Comparison of ENCODE assay signal across 9 mouse cellular contexts in genomic region chr7:113048097-113048795, GRCm38 (mm10).
DNase-seq lines count a peak whose midpoint lies in the region; ATAC-seq and TF ChIP-seq lines count a peak whose summit lies in the region.
"Had no signal": no experiment of that assay in that cellular context is flagged by ENCODE, and none has a peak within 500 bp of the region (broad histone marks: within the 10 kb centered on the region; RNA-seq: fewer than 3 reads in every experiment).

No protein-coding gene starts in this region.

- TF ChIP-seq CTCF in lung, embryonic 14.5 days (IDR thresholded peaks at IDR 0.05; ENCODE audit: low read depth), result no peak

- no peaks in the 10 kb centered on the region for H3K4me1 ChIP-seq in heart, embryonic 11.5 days (ENCODE audit: control insufficient read depth, insufficient read depth, low read length)
- peaks cover 5% of the 10 kb centered on the region; the same call in 1 of the 2 replicates for H3K4me1 ChIP-seq in lung, embryonic 14.5 days (ENCODE audit: insufficient read depth)
- H3K4me1 ChIP-seq: liver, embryonic 13.5 days had no signal

- intact Hi-C loops in heart, postnatal 25 days (cut with DNase I), result no loop called here

- ATAC-seq in heart, embryonic 11.5 days (replicated peaks; ENCODE audit: insufficient number of reproducible peaks, low FRiP score, low TSS enrichment), result no peak
- peak; percentile 89 for ATAC-seq in lung, embryonic 14.5 days (ENCODE audit: insufficient read depth)

- H3K4me2 ChIP-seq in heart, embryonic 11.5 days, result no peak overlapping the region
- 0 out of 2 replicates have a peak overlapping the region, but pooled peaks have one; percentile 8 for H3K4me2 ChIP-seq in lung, embryonic 14.5 days
- H3K4me2 ChIP-seq: liver, embryonic 13.5 days had no signal

- WGBS in heart, embryonic 11.5 days (ENCODE audit: insufficient replicate concordance), result 74% methylated on average over 4 of the region's 4 CpGs
- 50% methylated on average over 4 of the region's 4 CpGs for WGBS in lung, embryonic 14.5 days

- 0 out of 2 replicates have a peak overlapping the region, but pooled peaks have one; percentile 22 for H3K27ac ChIP-seq in heart, embryonic 11.5 days (ENCODE audit: low read depth, low read length)
- peak overlapping the region; percentile 90 for H3K27ac ChIP-seq in lung, embryonic 14.5 days (ENCODE audit: low read depth)
- H3K27ac ChIP-seq: liver, embryonic 13.5 days had no signal

- H3K27me3 ChIP-seq in heart, embryonic 11.5 days (ENCODE audit: control insufficient read depth, insufficient read depth, low read length), result no peaks in the 10 kb centered on the region
- no peaks in the 10 kb centered on the region for H3K27me3 ChIP-seq in lung, embryonic 14.5 days (ENCODE audit: insufficient read depth, low read length)
- H3K27me3 ChIP-seq: liver, embryonic 13.5 days had no signal

- DNase-seq in heart, postnatal 25 days (ENCODE audit: low spot score), result no peak
- peak; percentile 69 for DNase-seq in adrenal gland, adult 8-10 months
- DNase-seq in forelimb bud, embryonic 11.5 days (ENCODE audit: low read depth, low spot score), result peak; percentile 35
- peak; percentile 78 for DNase-seq in lung, embryonic 14.5 days
- peak; percentile 13 for DNase-seq in ovary, postnatal 14 days (ENCODE audit: low spot score)
- DNase-seq in cerebellum, adult 11-12 months, result no peak
- DNase-seq in frontal cortex, postnatal 10 days (ENCODE audit: low spot score in 2 of 2), result no peak
- DNase-seq: liver, embryonic 13.5 days had no signal

- no peaks in the 10 kb centered on the region for H3K36me3 ChIP-seq in heart, embryonic 11.5 days (ENCODE audit: control insufficient read depth, insufficient read depth, low read length)
- no peaks in the 10 kb centered on the region for H3K36me3 ChIP-seq in lung, embryonic 14.5 days (ENCODE audit: insufficient read depth)
- H3K36me3 ChIP-seq: liver, embryonic 13.5 days had no signal

- H3K9me3 ChIP-seq in heart, embryonic 11.5 days (replicated peaks; ENCODE audit: control insufficient read depth, low read length), result no peaks in the 10 kb centered on the region
- H3K9me3 ChIP-seq in lung, embryonic 14.5 days (ENCODE audit: low read depth, low read length), result no peaks in the 10 kb centered on the region
- H3K9me3 ChIP-seq: liver, embryonic 13.5 days had no signal

- no peak overlapping the region for H3K4me3 ChIP-seq in heart, embryonic 11.5 days (ENCODE audit: low read depth, low read length)
- H3K4me3 ChIP-seq in lung, embryonic 14.5 days (ENCODE audit: low read depth, low read length), result no peak overlapping the region
- H3K4me3 ChIP-seq: liver, embryonic 13.5 days had no signal

- no peak overlapping the region for H3K9ac ChIP-seq in heart, embryonic 11.5 days (ENCODE audit: low read depth, low read length)
- no peak overlapping the region for H3K9ac ChIP-seq in lung, embryonic 14.5 days
- H3K9ac ChIP-seq: liver, embryonic 13.5 days had no signal

Comparison
In these comparisons a context has a peak if more than half of its experiments do, and no peak if none do; other contexts are left out.
1. DNase-seq: peak in adrenal gland, adult 8-10 months (single experiment), forelimb bud, embryonic 11.5 days (single experiment), lung, embryonic 14.5 days (single experiment) and ovary, postnatal 14 days (single experiment); none in heart, postnatal 25 days (single experiment), cerebellum, adult 11-12 months (single experiment) and frontal cortex, postnatal 10 days (0 of 2).